ENCODE assay signal across 23 mouse cellular contexts in genomic region chr11:18266161-18266560, GRCm38 (mm10).
"Had no signal": no experiment of that assay in that cellular context is flagged by ENCODE, and none has a peak within 500 bp of the region (broad histone marks: within the 10 kb centered on the region; RNA-seq: fewer than 3 reads in every experiment).

No protein-coding gene starts in this region.

- H3K4me2 ChIP-seq: kidney, embryonic 15.5 days; limb, embryonic 13.5 days; liver, embryonic 12.5 days; liver, embryonic 15.5 days; lung, embryonic 15.5 days; midbrain, embryonic 13.5 days; neural tube, embryonic 13.5 days had no signal

- ATAC-seq: liver, embryonic 12.5 days; midbrain, embryonic 13.5 days; midbrain, embryonic 16.5 days had no signal

- DNase-seq: kidney, adult 8-10 months; kidney, postnatal 10 days; kidney, postnatal 4 days; liver; lung, adult 18-20 months; lung, postnatal 10 days; lung, postnatal 36 days; right cerebral cortex, adult 18-20 months; right cerebral cortex, postnatal 25 days; thymus, adult 2 months; thymus, postnatal 14 days had no signal

- H3K9ac ChIP-seq: kidney, embryonic 15.5 days; limb, embryonic 13.5 days; liver, embryonic 12.5 days; liver, embryonic 15.5 days; lung, embryonic 15.5 days; midbrain, embryonic 13.5 days; neural tube, embryonic 13.5 days had no signal

- H3K27me3 ChIP-seq: kidney, embryonic 15.5 days; limb, embryonic 13.5 days; liver, embryonic 12.5 days; liver, embryonic 15.5 days; lung, embryonic 15.5 days; megakaryocyte, embryonic 14.5 days; midbrain, embryonic 13.5 days; neural tube, embryonic 13.5 days had no signal

- H3K4me3 ChIP-seq: kidney, embryonic 15.5 days; limb, embryonic 10.5 days; limb, embryonic 13.5 days; liver, embryonic 12.5 days; liver, embryonic 15.5 days; lung, embryonic 15.5 days; megakaryocyte, embryonic 14.5 days; midbrain, embryonic 10.5 days; midbrain, embryonic 13.5 days; myocyte; neural tube, embryonic 13.5 days had no signal

- H3K27ac ChIP-seq: kidney, embryonic 15.5 days; limb, embryonic 10.5 days; limb, embryonic 13.5 days; liver, embryonic 12.5 days; liver, embryonic 15.5 days; lung, embryonic 15.5 days; midbrain, embryonic 10.5 days; midbrain, embryonic 13.5 days; neural tube, embryonic 13.5 days had no signal

- H3K36me3 ChIP-seq: kidney, embryonic 15.5 days; limb, embryonic 10.5 days; limb, embryonic 13.5 days; liver, embryonic 12.5 days; liver, embryonic 15.5 days; lung, embryonic 15.5 days; midbrain, embryonic 10.5 days; midbrain, embryonic 13.5 days; neural tube, embryonic 13.5 days had no signal

- H3K4me1 ChIP-seq: kidney, embryonic 15.5 days; limb, embryonic 10.5 days; limb, embryonic 13.5 days; liver, embryonic 12.5 days; liver, embryonic 15.5 days; lung, embryonic 15.5 days; megakaryocyte, embryonic 14.5 days; midbrain, embryonic 10.5 days; midbrain, embryonic 13.5 days; neural tube, embryonic 13.5 days had no signal

- H3K9me3 ChIP-seq: kidney, embryonic 15.5 days; limb, embryonic 10.5 days; limb, embryonic 13.5 days; liver, embryonic 12.5 days; liver, embryonic 15.5 days; lung, embryonic 15.5 days; megakaryocyte, embryonic 14.5 days; midbrain, embryonic 10.5 days; midbrain, embryonic 13.5 days; neural tube, embryonic 13.5 days had no signal
